Mouse (Mus musculus) liver, embryonic 13.5 days (tissue): ENCODE measurements around the gene Dek. TPM values are rescaled to one million over a fixed set of nuclear protein-coding genes. Genes with fewer than 3 reads are reported as not detected.

Experiments
- ATAC-seq: fragments of 200-750 bp; cut with Nextera tagmentation; 2 replicates; pipeline ENCODE4 v1.8.0; 2017; ENCODE audit warnings: low read depth, mild to moderate bottlenecking, moderate number of reproducible peaks, moderate library complexity
- DNase-seq: peaks from one replicate; pipeline ENCODE4 v3.0.0; 2022
- H3K27ac ChIP-seq: fragments of 300-500 bp; sonication (generic); 2 replicates; pipeline ENCODE4 v1.5.1; 2015; ENCODE audit warnings: moderate library complexity, mild to moderate bottlenecking, inconsistent platforms
- H3K27me3 ChIP-seq: fragments of 300-500 bp; sonication (generic); 2 replicates; pipeline ENCODE4 v1.6.1; 2015; ENCODE audit warnings: mild to moderate bottlenecking, inconsistent platforms
- H3K36me3 ChIP-seq: fragments of 300-500 bp; sonication (generic); 2 replicates; pipeline ENCODE4 v1.6.1; 2015; ENCODE audit warnings: mild to moderate bottlenecking, inconsistent platforms
- H3K4me1 ChIP-seq: fragments of 300-500 bp; sonication (generic); replicated peaks from 2 replicates; pipeline ENCODE4 v1.6.1; 2015; ENCODE audit warnings: inconsistent platforms
- H3K4me2 ChIP-seq: fragments of 300-500 bp; sonication (generic); 2 replicates; pipeline ENCODE4 v1.6.1; 2015; ENCODE audit warnings: inconsistent platforms, mild to moderate bottlenecking, moderate library complexity
- H3K4me3 ChIP-seq: fragments of 300-500 bp; sonication (generic); replicated peaks from 2 replicates; pipeline ENCODE4 v1.5.1; 2015; ENCODE audit warnings: mild to moderate bottlenecking, inconsistent platforms
- H3K9ac ChIP-seq: fragments of 300-500 bp; sonication (generic); 2 replicates; pipeline ENCODE4 v1.6.1; 2015; ENCODE audit warnings: mild to moderate bottlenecking, inconsistent platforms
- H3K9me3 ChIP-seq: fragments of 300-500 bp; sonication (generic); replicated peaks from 2 replicates; pipeline ENCODE4 v1.6.1; 2016; ENCODE audit warnings: inconsistent platforms
- WGBS: fragments of 180-500 bp; shearing (Covaris S2); methylation state at CpG from one replicate; pipeline ENCODE4 v1.1.7; 2015; ENCODE audit not compliant: insufficient replicate concordance; 5-methylcytosine and 5-hydroxymethylcytosine counted together
- polyA plus RNA-seq: library from polyadenylated mRNA; unstranded; fragments of >200 nt; fragmentation: Nextera tagmentation; extraction: Ambion mirVana; gene quantifications from 2 replicates; pipeline ENCODE4 v1.2.1, GENCODE M21; 2015

The Dek gene
- polyA plus RNA-seq, 1 experiment from 2014 or later: 493 TPM

- Histone ChIP-seq H3K27ac (peak overlapping the region; percentile 98), H3K4me3 (peak overlapping the region; percentile 25), H3K4me2 (peak overlapping the region; percentile 54), H3K9ac (peak overlapping the region; percentile 53), H3K36me3 (no peaks in the 10 kb centered on the region), H3K9me3 (no peaks in the 10 kb centered on the region), H3K4me1 (peaks cover 85% of the 10 kb centered on the region), H3K27me3 (no peaks in the 10 kb centered on the region)
- DNase-seq: no peak
- ATAC-seq: peak; percentile 64
- 42% methylated on average over 3 of the region's 3 CpGs for WGBS
Observed at GRCm38 (mm10) chr13:47111185-47111584, 5.2 kb upstream of the Dek start.

GRCm38 (mm10) chr13:47109239-47109638 is 3.2 kb upstream of the Dek start:
- H3K4me1 ChIP-seq: peaks cover 76% of the 10 kb centered on the region
- WGBS: 24% methylated on average over 2 of the region's 2 CpGs
- no peaks in the 10 kb centered on the region for H3K27me3 ChIP-seq
- H3K4me3 ChIP-seq: peak overlapping the region; percentile 26
- DNase-seq (peak; percentile 77), ATAC-seq (peak; percentile 78)
- H3K9ac ChIP-seq: peak overlapping the region; percentile 100
- peak overlapping the region; percentile 98 for H3K27ac ChIP-seq
- H3K9me3 ChIP-seq: no peaks in the 10 kb centered on the region
- H3K36me3 ChIP-seq: no peaks in the 10 kb centered on the region; the same call in 1 of the 2 replicates
- H3K4me2 ChIP-seq: peak overlapping the region; percentile 82

GRCm38 (mm10) chr13:47106580-47106888 is 533 bp upstream of the Dek start:
- Histone ChIP-seq H3K27ac (peak overlapping the region; percentile 98), H3K36me3 (peaks cover 18% of the 10 kb centered on the region), H3K4me3 (peak overlapping the region; percentile 99), H3K9me3 (no peaks in the 10 kb centered on the region), H3K4me1 (peaks cover 67% of the 10 kb centered on the region), H3K9ac (peak overlapping the region; percentile 100), H3K27me3 (no peaks in the 10 kb centered on the region), H3K4me2 (peak overlapping the region; percentile 82)
- no peak for DNase-seq
- WGBS: 1% methylated on average over 20 of the region's 20 CpGs
- ATAC-seq: no peak

GRCm38 (mm10) chr13:47104856-47105541 is 1.0 kb downstream of the Dek start:
- H3K27me3 ChIP-seq: no peaks in the 10 kb centered on the region
- peak overlapping the region; percentile 99 for H3K4me3 ChIP-seq
- H3K9ac ChIP-seq: peak overlapping the region; percentile 100
- H3K36me3 ChIP-seq: peaks cover 31% of the 10 kb centered on the region
- H3K4me1 ChIP-seq: peaks cover 60% of the 10 kb centered on the region
- DNase-seq (no peak), ATAC-seq (no peak)
- no peaks in the 10 kb centered on the region for H3K9me3 ChIP-seq
- WGBS: under 1% methylated on average over 25 of the region's 25 CpGs
- peak overlapping the region; percentile 82 for H3K4me2 ChIP-seq
- H3K27ac ChIP-seq: peak overlapping the region; percentile 98

GRCm38 (mm10) chr13:47104146-47104545 is 1.9 kb downstream of the Dek start:
- ATAC-seq (no peak), DNase-seq (no peak)
- H3K4me3 ChIP-seq: peak overlapping the region; percentile 99
- H3K36me3 ChIP-seq: peaks cover 39% of the 10 kb centered on the region
- no peaks in the 10 kb centered on the region for H3K9me3 ChIP-seq
- H3K27me3 ChIP-seq: no peaks in the 10 kb centered on the region
- peak overlapping the region; percentile 82 for H3K4me2 ChIP-seq
- peaks cover 54% of the 10 kb centered on the region for H3K4me1 ChIP-seq
- WGBS: 21% methylated on average over 2 of the region's 2 CpGs
- peak overlapping the region; percentile 63 for H3K27ac ChIP-seq
- H3K9ac ChIP-seq: peak overlapping the region; percentile 100

- WGBS: 75% methylated on average over 2 of the region's 2 CpGs
- Histone ChIP-seq H3K27me3 (no peaks in the 10 kb centered on the region), H3K9ac (no peak overlapping the region), H3K4me3 (no peak overlapping the region), H3K9me3 (no peaks in the 10 kb centered on the region), H3K4me1 (peaks cover 36% of the 10 kb centered on the region), H3K27ac (no peak overlapping the region), H3K4me2 (no peak overlapping the region), H3K36me3 (peaks cover 72% of the 10 kb centered on the region)
- DNase-seq (no peak), ATAC-seq (no peak)
Observed at GRCm38 (mm10) chr13:47100587-47100986, 5.4 kb downstream of the Dek start.

- no peak for ATAC-seq
- H3K4me3 ChIP-seq: no peak overlapping the region
- no peak overlapping the region for H3K9ac ChIP-seq
- no peaks in the 10 kb centered on the region for H3K27me3 ChIP-seq
- no peak overlapping the region for H3K27ac ChIP-seq
- 85% methylated on average over 7 of the region's 7 CpGs for WGBS
- no peak overlapping the region for H3K4me2 ChIP-seq
- H3K36me3 ChIP-seq: peaks cover 86% of the 10 kb centered on the region
- DNase-seq: no peak
- H3K4me1 ChIP-seq: peaks cover 35% of the 10 kb centered on the region
- H3K9me3 ChIP-seq: no peaks in the 10 kb centered on the region
Observed at GRCm38 (mm10) chr13:47099265-47099664, 6.7 kb downstream of the Dek start.

GRCm38 (mm10) chr13:47096591-47096990 is 9.4 kb downstream of the Dek start:
- Histone ChIP-seq H3K36me3 (peaks cover 90% of the 10 kb centered on the region), H3K27ac (no peak overlapping the region), H3K9me3 (no peaks in the 10 kb centered on the region), H3K9ac (no peak overlapping the region), H3K27me3 (no peaks in the 10 kb centered on the region), H3K4me2 (no peak overlapping the region), H3K4me3 (no peak overlapping the region), H3K4me1 (peaks cover 17% of the 10 kb centered on the region)
- 82% methylated on average over 2 of the region's 2 CpGs for WGBS
- ATAC-seq: no peak
- no peak for DNase-seq

GRCm38 (mm10) chr13:47093791-47094190 is 12.2 kb downstream of the Dek start:
- DNase-seq: no peak
- no peaks in the 10 kb centered on the region for H3K27me3 ChIP-seq
- peaks cover 6% of the 10 kb centered on the region; the same call in 1 of the 2 replicates for H3K4me1 ChIP-seq
- no peaks in the 10 kb centered on the region for H3K9me3 ChIP-seq
- H3K9ac ChIP-seq: no peak overlapping the region
- no peak overlapping the region for H3K27ac ChIP-seq
- H3K36me3 ChIP-seq: peaks cover 92% of the 10 kb centered on the region
- WGBS: 91% methylated on average over 2 of the region's 2 CpGs
- H3K4me2 ChIP-seq: no peak overlapping the region
- no peak overlapping the region for H3K4me3 ChIP-seq
- no peak for ATAC-seq

- DNase-seq: no peak
- 84% methylated on average over 2 of the region's 2 CpGs for WGBS
- H3K4me1 ChIP-seq: no peaks in the 10 kb centered on the region
- no peak overlapping the region for H3K9ac ChIP-seq
- no peak overlapping the region for H3K4me2 ChIP-seq
- no peak overlapping the region for H3K4me3 ChIP-seq
- H3K36me3 ChIP-seq: peaks cover 85% of the 10 kb centered on the region
- ATAC-seq: no peak
- H3K27ac ChIP-seq: no peak overlapping the region
- H3K27me3 ChIP-seq: no peaks in the 10 kb centered on the region
- H3K9me3 ChIP-seq: no peaks in the 10 kb centered on the region
Observed at GRCm38 (mm10) chr13:47089271-47089670, 16.7 kb downstream of the Dek start.

- Histone ChIP-seq H3K4me2 (no peak overlapping the region), H3K27me3 (no peaks in the 10 kb centered on the region), H3K27ac (no peak overlapping the region), H3K4me3 (no peak overlapping the region), H3K9me3 (no peaks in the 10 kb centered on the region), H3K36me3 (peaks cover 80% of the 10 kb centered on the region), H3K9ac (no peak overlapping the region), H3K4me1 (no peaks in the 10 kb centered on the region)
- 90% methylated on average over 1 of the region's 1 CpGs for WGBS
- no peak for DNase-seq
- ATAC-seq: no peak
Observed at GRCm38 (mm10) chr13:47088433-47088832, 17.6 kb downstream of the Dek start.

GRCm38 (mm10) chr13:47080905-47081505 is 25.0 kb downstream of the Dek start:
- peak; percentile 18 for DNase-seq
- Histone ChIP-seq H3K9ac (no peak overlapping the region), H3K27me3 (no peaks in the 10 kb centered on the region), H3K4me2 (no peak overlapping the region), H3K9me3 (no peaks in the 10 kb centered on the region), H3K4me1 (peaks cover 13% of the 10 kb centered on the region; the same call in 1 of the 2 replicates), H3K4me3 (no peak overlapping the region), H3K36me3 (peaks cover 39% of the 10 kb centered on the region), H3K27ac (no peak overlapping the region)
- no peak for ATAC-seq
- 80% methylated on average over 4 of the region's 4 CpGs for whole genome bisulfite sequencing
